Mouse (Mus musculus) layer of hippocampus, adult 18-20 months (tissue): ENCODE measurements around the gene Olfr1415. TPM values are rescaled to one million over a fixed set of nuclear protein-coding genes. Genes with fewer than 3 reads are reported as not detected.

ENCODE experiments used
- microRNA-seq, 2 experiments: library from miRNA; unstranded; fragments of <30 nt; microRNA quantifications; one replicate each; pipeline ENCODE4 v1.2.0; 2021
- total RNA-seq, 2 experiments: library from RNA; stranded (reverse); gene quantifications; 2 replicates each; pipeline ENCODE4 v1.2.3; 2021

Gene Olfr1415
- total RNA-seq, 2 experiments from 2014 or later: not detected

Small RNA genes within 50 kb of the gene (microRNA-seq; reads per million reads assigned to microRNA genes)
- gene Mir6900: 3.2 to 4.7 reads per million in 2 experiments

Other genes starting within 250 kb of the Olfr1415 start
- 100 to 1,000 TPM; 249 to 266 TPM for gene Ndufa10, start 22.2 kb downstream of the Olfr1415 start, total RNA-seq
- gene Olfr1416, start 11.0 kb downstream of the Olfr1415 start, total RNA-seq: not detected
- not detected for gene Olfr1414, start 22.6 kb upstream of the Olfr1415 start, total RNA-seq
- not detected for gene Olfr1413, start 75.2 kb upstream of the Olfr1415 start, total RNA-seq
- gene Olfr1412, start 89.7 kb upstream of the Olfr1415 start, total RNA-seq: not detected
- not detected for gene Olfr1411, start 98.3 kb upstream of the Olfr1415 start, total RNA-seq
- not detected for gene Olfr1410, start 109.7 kb upstream of the Olfr1415 start, total RNA-seq
- not detected for gene Olfr12, start 121.7 kb upstream of the Olfr1415 start, total RNA-seq
- gene Cops9, start 145.9 kb upstream of the Olfr1415 start, total RNA-seq: 100 to 1,000 TPM; 321 to 334 TPM
- 1 to 10 TPM in 1 of 2 experiments, under 1 TPM in 1; 0.91 to 1.0 TPM for gene Otos, start 152.7 kb upstream of the Olfr1415 start, total RNA-seq